ENCODE assay signal across 17 mouse cellular contexts in the genomic region with DNA sequence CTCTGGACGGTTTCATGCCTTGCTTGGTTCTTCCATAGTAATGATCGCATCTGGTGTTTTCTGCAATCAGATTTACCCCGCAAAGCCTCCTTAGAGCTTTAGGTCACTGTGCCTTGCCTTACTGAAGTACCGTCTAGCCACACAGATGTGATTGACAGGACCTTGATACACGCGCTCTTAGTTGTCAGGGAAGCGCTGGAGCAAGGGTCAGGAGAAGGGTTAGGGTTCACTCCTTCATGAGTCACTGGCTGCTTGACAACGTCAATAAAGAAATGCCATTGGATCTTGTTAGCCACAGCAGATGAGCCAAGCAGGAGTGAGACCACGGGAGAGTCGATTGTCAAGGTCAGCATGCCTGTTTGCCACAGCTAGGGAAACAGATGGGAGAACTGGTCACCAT.
"Had no signal": no experiment of that assay in that cellular context is flagged by ENCODE, and none has a peak within 500 bp of the region (broad histone marks: within the 10 kb centered on the region; RNA-seq: fewer than 3 reads in every experiment).

No protein-coding gene starts in this region.

- H3K4me1 ChIP-seq: limb, embryonic 13.5 days; midbrain, embryonic 13.5 days had no signal

- H3K27ac ChIP-seq: kidney, postnatal 0 days; layer of hippocampus, adult 2 months; limb, embryonic 10.5 days; limb, embryonic 13.5 days; liver, embryonic 14.5 days; macrophage; midbrain, embryonic 13.5 days had no signal

- H3K9ac ChIP-seq: limb, embryonic 13.5 days; liver, embryonic 14.5 days; liver, postnatal 0 days; lung, embryonic 14.5 days; midbrain, embryonic 13.5 days had no signal

- DNase-seq: kidney, adult 2 months; kidney, postnatal 25 days; layer of hippocampus, adult 9-11 months; liver; liver, postnatal 0 days; lung, embryonic 14.5 days; thymus, adult 18-20 months; thymus, postnatal 36 days had no signal

- ATAC-seq: liver, postnatal 0 days; lung, postnatal 0 days; midbrain, embryonic 13.5 days; midbrain, embryonic 16.5 days had no signal

- H3K9me3 ChIP-seq: limb, embryonic 10.5 days; limb, embryonic 13.5 days; midbrain, embryonic 13.5 days had no signal

- H3K4me3 ChIP-seq: layer of hippocampus, adult 2 months; limb, embryonic 10.5 days; limb, embryonic 13.5 days; midbrain, embryonic 13.5 days had no signal

- H3K4me2 ChIP-seq: limb, embryonic 13.5 days; lung, embryonic 14.5 days; midbrain, embryonic 13.5 days had no signal

- H3K27me3 ChIP-seq: limb, embryonic 13.5 days; midbrain, embryonic 13.5 days had no signal
